Mouse (Mus musculus) liver, embryonic 15.5 days (tissue): ENCODE data around the gene Uvrag. TPM values are rescaled to one million over a fixed set of nuclear protein-coding genes. Genes with fewer than 3 reads are reported as not detected.
A peak's percentile ranks its signal among the peaks of the same experiment; 100 is the strongest.

Experiments
- ATAC-seq: fragments of 200-750 bp; cut with Nextera tagmentation; 2 replicates; pipeline ENCODE4 v1.8.0; 2017; ENCODE audit warnings: moderate number of reproducible peaks, mild to moderate bottlenecking, moderate library complexity; ENCODE audit not compliant: insufficient read depth
- H3K27ac ChIP-seq: fragments of 300-500 bp; sonication (generic); replicated peaks from 2 replicates; pipeline ENCODE4 v1.5.1; 2015; ENCODE audit warnings: mild to moderate bottlenecking, inconsistent platforms
- H3K27me3 ChIP-seq: fragments of 300-500 bp; sonication (generic); 2 replicates; pipeline ENCODE4 v1.6.1; 2015; ENCODE audit warnings: mild to moderate bottlenecking, inconsistent platforms
- H3K36me3 ChIP-seq: fragments of 300-500 bp; sonication (generic); replicated peaks from 2 replicates; pipeline ENCODE4 v1.6.1; 2015; ENCODE audit warnings: moderate library complexity, mild to moderate bottlenecking, inconsistent platforms
- H3K4me1 ChIP-seq: fragments of 300-500 bp; sonication (generic); replicated peaks from 2 replicates; pipeline ENCODE4 v1.6.1; 2015; ENCODE audit warnings: inconsistent platforms
- H3K4me2 ChIP-seq: fragments of 300-500 bp; sonication (generic); 2 replicates; pipeline ENCODE4 v1.6.1; 2015; ENCODE audit warnings: moderate library complexity, mild to moderate bottlenecking, inconsistent platforms
- H3K4me3 ChIP-seq: fragments of 300-500 bp; sonication (generic); replicated peaks from 2 replicates; pipeline ENCODE4 v1.5.1; 2015; ENCODE audit warnings: mild to moderate bottlenecking, inconsistent platforms
- H3K9ac ChIP-seq: fragments of 300-500 bp; sonication (generic); 2 replicates; pipeline ENCODE4 v1.6.1; 2015; ENCODE audit warnings: moderate library complexity, mild to moderate bottlenecking, inconsistent platforms
- H3K9me3 ChIP-seq: fragments of 300-500 bp; sonication (generic); replicated peaks from 2 replicates; pipeline ENCODE4 v1.6.1; 2016; ENCODE audit warnings: inconsistent platforms
- WGBS: fragments of 180-500 bp; shearing (Covaris S2); methylation state at CpG from one replicate; pipeline ENCODE4 v1.1.7; 2015; ENCODE audit warnings: mixed read lengths; ENCODE audit not compliant: insufficient replicate concordance; 5-methylcytosine and 5-hydroxymethylcytosine counted together
- polyA plus RNA-seq: library from polyadenylated mRNA; unstranded; fragments of >200 nt; fragmentation: Nextera tagmentation; extraction: Ambion mirVana; gene quantifications from 2 replicates; pipeline ENCODE4 v1.2.1, GENCODE M21; 2015

The Uvrag gene
- polyA plus RNA-seq, 1 experiment from 2014 or later: 8.3 TPM

GRCm38 (mm10) chr7:99177386-99177785 is 36.4 kb upstream of the Uvrag start:
- no peak for ATAC-seq
- Histone ChIP-seq H3K4me3 (no peak overlapping the region), H3K4me2 (no peak overlapping the region), H3K27me3 (peaks cover 13% of the 10 kb centered on the region), H3K4me1 (peaks cover 39% of the 10 kb centered on the region), H3K27ac (no peak overlapping the region), H3K9ac (no peak overlapping the region), H3K36me3 (peaks cover 5% of the 10 kb centered on the region; the same call in 1 of the 2 replicates), H3K9me3 (no peaks in the 10 kb centered on the region)
- WGBS: 66% methylated on average over 5 of the region's 5 CpGs

DNA sequence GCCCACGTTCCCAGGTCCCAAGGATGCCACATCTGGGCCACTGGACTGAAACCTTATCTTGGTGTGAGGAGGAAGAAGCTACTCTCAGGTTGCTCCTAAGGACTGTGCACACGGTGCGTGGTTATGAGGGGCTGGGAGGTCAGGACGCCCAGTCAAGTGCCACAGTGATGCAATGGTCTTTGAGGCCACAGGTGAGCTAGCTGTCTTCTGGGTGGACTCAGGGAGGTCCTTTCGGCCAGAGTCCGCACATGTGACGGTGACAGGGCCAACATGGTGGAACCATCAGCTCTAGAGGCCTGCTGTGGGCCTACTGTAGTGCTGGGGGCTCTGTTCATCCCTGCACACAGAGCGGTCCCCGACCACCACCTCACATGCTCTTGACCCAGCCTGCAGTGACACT is 34.7 kb upstream of the Uvrag start:
- 68% methylated on average over 9 of the region's 9 CpGs for WGBS
- Histone ChIP-seq H3K27ac (no peak overlapping the region), H3K9ac (no peak overlapping the region), H3K27me3 (no peaks in the 10 kb centered on the region; the same call in none of the 2 replicates), H3K4me3 (no peak overlapping the region), H3K9me3 (no peaks in the 10 kb centered on the region), H3K4me2 (no peak overlapping the region), H3K4me1 (peaks cover 35% of the 10 kb centered on the region), H3K36me3 (peaks cover 5% of the 10 kb centered on the region; the same call in 1 of the 2 replicates)
- ATAC-seq: no peak

DNA sequence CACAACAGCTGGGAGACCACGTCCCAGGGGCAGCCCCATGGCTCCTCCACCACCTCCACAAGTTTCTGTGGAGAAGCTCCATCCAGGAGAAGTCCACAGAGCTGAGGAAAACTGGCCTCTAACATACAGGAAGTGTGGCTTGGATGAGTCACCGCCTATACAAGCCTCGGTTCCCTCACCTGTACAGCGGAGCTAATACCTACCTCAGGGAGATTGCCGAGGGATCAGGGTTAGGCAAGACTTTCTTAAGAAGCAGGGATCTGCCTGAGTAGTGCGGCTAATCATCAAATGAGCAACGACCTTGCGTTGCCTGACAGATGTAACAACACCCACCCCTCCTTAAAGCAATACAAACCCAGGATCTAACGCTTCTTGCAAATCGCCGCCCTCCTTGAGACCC is 34.2 kb upstream of the Uvrag start:
- Histone ChIP-seq H3K4me1 (peaks cover 33% of the 10 kb centered on the region), H3K4me3 (no peak overlapping the region), H3K36me3 (peaks cover 5% of the 10 kb centered on the region; the same call in 1 of the 2 replicates), H3K4me2 (no peak overlapping the region), H3K27me3 (no peaks in the 10 kb centered on the region; the same call in 1 of the 2 replicates), H3K9me3 (no peaks in the 10 kb centered on the region), H3K9ac (no peak overlapping the region), H3K27ac (no peak overlapping the region)
- WGBS: 65% methylated on average over 11 of the region's 11 CpGs
- no peak for ATAC-seq

- ATAC-seq: no peak
- Histone ChIP-seq H3K4me2 (no peak overlapping the region), H3K4me1 (peaks cover 39% of the 10 kb centered on the region), H3K9ac (no peak overlapping the region), H3K27ac (no peak overlapping the region), H3K4me3 (no peak overlapping the region), H3K9me3 (no peaks in the 10 kb centered on the region), H3K36me3 (peaks cover 5% of the 10 kb centered on the region; the same call in 1 of the 2 replicates), H3K27me3 (no peaks in the 10 kb centered on the region)
- 68% methylated on average over 4 of the region's 4 CpGs for WGBS
These were observed 33.1 kb upstream of the Uvrag start for GRCm38 (mm10) chr7:99174006-99174405.

DNA sequence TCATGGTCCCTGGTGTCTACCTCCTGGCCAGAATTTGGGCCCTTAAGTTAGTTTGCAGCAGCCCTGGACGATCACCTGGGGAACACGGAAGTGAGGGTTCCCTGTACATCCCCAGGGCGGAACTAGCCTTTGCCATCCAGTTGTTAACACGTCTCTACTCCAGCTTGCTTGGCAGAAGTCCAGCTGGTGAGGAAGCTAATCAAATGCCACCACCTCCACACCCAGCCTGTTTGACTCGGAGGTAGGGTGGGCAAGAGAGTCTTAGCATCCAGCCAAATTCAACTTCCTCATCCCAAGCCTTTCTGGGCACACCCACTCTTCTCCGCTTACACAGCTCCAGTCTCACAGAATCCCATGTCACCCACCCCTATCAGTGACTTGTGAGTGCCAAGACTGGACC is 32.0 kb upstream of the Uvrag start:
- peaks cover 39% of the 10 kb centered on the region for H3K4me1 ChIP-seq
- ATAC-seq: no peak
- no peak overlapping the region for H3K4me2 ChIP-seq
- no peak overlapping the region for H3K4me3 ChIP-seq
- WGBS: 54% methylated on average over 6 of the region's 6 CpGs
- no peaks in the 10 kb centered on the region for H3K9me3 ChIP-seq
- H3K9ac ChIP-seq: no peak overlapping the region
- H3K27ac ChIP-seq: no peak overlapping the region
- peaks cover 5% of the 10 kb centered on the region; the same call in 1 of the 2 replicates for H3K36me3 ChIP-seq
- H3K27me3 ChIP-seq: no peaks in the 10 kb centered on the region

GRCm38 (mm10) chr7:99171730-99172463 is 31.0 kb upstream of the Uvrag start:
- Histone ChIP-seq H3K9me3 (no peaks in the 10 kb centered on the region), H3K27ac (no peak overlapping the region), H3K36me3 (peaks cover 5% of the 10 kb centered on the region; the same call in 1 of the 2 replicates), H3K4me2 (no peak overlapping the region), H3K4me3 (no peak overlapping the region), H3K9ac (no peak overlapping the region), H3K4me1 (peaks cover 43% of the 10 kb centered on the region), H3K27me3 (no peaks in the 10 kb centered on the region)
- WGBS: 55% methylated on average over 10 of the region's 10 CpGs
- no peak for ATAC-seq

DNA sequence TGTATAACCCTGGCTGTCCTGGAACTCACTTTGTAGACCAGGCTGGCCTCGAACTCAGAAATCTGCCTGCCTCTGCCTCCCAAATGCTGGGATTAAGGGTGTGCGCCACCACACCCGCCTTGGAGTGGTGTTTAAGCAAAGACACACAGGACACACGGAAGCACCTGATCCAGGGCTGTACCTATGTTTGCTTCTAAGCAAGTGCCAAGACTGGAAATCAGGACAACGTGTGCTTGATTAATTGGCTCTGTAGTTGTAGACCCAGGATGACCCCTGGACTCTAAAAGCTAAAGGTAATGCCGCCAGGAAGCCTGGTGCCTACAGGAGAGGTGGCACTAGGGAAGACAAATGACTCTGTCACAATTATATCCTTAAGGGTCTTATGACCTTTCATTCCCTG is 29.6 kb upstream of the Uvrag start:
- no peak overlapping the region; the same call in 1 of the 2 replicates for H3K4me2 ChIP-seq
- no peaks in the 10 kb centered on the region for H3K27me3 ChIP-seq
- H3K9me3 ChIP-seq: no peaks in the 10 kb centered on the region
- peaks cover 5% of the 10 kb centered on the region; the same call in 1 of the 2 replicates for H3K36me3 ChIP-seq
- H3K27ac ChIP-seq: peak overlapping the region; percentile 53; the same call in 1 of the 2 replicates
- no peak overlapping the region for H3K4me3 ChIP-seq
- WGBS: 66% methylated on average over 6 of the region's 6 CpGs
- H3K4me1 ChIP-seq: peaks cover 49% of the 10 kb centered on the region
- ATAC-seq: no peak
- H3K9ac ChIP-seq: no peak overlapping the region

DNA sequence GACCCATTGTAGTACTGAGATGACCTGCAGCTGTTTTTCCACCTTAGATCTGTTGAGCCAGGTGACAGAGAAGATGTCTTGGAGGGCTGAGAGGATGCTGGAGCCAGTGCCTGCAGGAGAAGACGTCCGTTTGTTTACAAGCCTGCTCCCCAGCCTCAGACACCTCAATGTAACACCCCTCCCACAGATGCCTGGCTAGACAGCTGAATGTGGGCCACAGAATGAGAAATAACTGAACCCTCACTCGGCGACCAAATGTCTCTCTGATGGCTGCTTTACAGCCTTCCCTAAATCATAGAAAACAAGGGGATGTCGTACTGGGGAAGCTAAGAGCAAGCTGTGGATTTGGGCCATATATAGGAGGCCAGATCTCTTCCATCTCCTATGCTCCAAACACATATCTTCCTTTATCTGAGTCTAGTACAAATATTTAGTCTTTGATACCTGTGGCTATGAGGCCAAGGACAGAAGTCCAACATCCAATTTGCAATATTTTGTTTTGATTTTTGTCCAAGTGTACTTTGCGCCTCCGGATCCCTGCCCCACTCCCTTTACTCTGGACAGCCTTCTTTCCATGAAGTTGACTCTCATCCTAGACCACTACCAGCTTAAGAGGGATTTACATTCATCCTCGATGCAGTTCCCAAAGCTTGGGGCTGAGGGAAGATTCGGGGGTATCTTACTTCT is 28.9 kb upstream of the Uvrag start:
- WGBS: 50% methylated on average over 9 of the region's 9 CpGs
- no peak for ATAC-seq
- no peak overlapping the region; the same call in 1 of the 2 replicates for H3K4me2 ChIP-seq
- peak overlapping the region; percentile 63 for H3K27ac ChIP-seq
- no peak overlapping the region for H3K9ac ChIP-seq
- no peaks in the 10 kb centered on the region for H3K9me3 ChIP-seq
- no peaks in the 10 kb centered on the region for H3K27me3 ChIP-seq
- peaks cover 3% of the 10 kb centered on the region; the same call in 1 of the 2 replicates for H3K36me3 ChIP-seq
- H3K4me3 ChIP-seq: no peak overlapping the region
- peaks cover 48% of the 10 kb centered on the region for H3K4me1 ChIP-seq

- peak overlapping the region; percentile 63; the same call in 1 of the 2 replicates for H3K27ac ChIP-seq
These were observed 27.8 kb upstream of the Uvrag start for GRCm38 (mm10) chr7:99168756-99169155.

DNA sequence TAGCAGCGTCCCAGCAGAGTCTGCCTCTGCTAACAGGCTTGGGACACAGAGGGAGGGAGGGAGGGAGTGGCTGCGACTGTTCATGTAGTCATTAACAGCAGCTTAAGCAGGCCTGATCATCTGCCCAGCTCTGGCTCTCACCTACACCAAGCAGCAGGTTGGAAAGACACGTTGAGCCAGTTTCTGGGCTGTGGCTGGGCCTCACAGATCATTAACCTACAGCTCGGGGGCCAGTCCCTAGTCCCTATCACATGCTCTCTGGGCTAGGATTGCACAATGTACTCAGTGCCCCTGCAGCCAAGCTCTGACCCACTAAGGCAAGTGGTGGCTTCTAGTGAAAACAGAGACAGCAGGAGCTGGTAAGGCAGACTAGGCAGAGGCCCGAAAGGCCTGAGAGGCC is 27.0 kb upstream of the Uvrag start:
- no peaks in the 10 kb centered on the region for H3K27me3 ChIP-seq
- H3K36me3 ChIP-seq: peaks cover 13% of the 10 kb centered on the region
- peak overlapping the region; percentile 63 for H3K27ac ChIP-seq
- no peak overlapping the region for H3K4me2 ChIP-seq
- no peak overlapping the region for H3K4me3 ChIP-seq
- no peak overlapping the region for H3K9ac ChIP-seq
- 37% methylated on average over 5 of the region's 5 CpGs for WGBS
- peaks cover 48% of the 10 kb centered on the region for H3K4me1 ChIP-seq
- peak; percentile 76 for ATAC-seq
- no peaks in the 10 kb centered on the region for H3K9me3 ChIP-seq

More at GRCm38 (mm10) chr7:99168756-99169155, 27.8 kb upstream of the Uvrag start:
- no peak overlapping the region for H3K4me2 ChIP-seq
- 68% methylated on average over 6 of the region's 6 CpGs for WGBS
- H3K27me3 ChIP-seq: no peaks in the 10 kb centered on the region
- H3K4me3 ChIP-seq: no peak overlapping the region
- H3K36me3 ChIP-seq: peaks cover 11% of the 10 kb centered on the region
- ATAC-seq: no peak
- no peak overlapping the region for H3K9ac ChIP-seq
- H3K4me1 ChIP-seq: peaks cover 48% of the 10 kb centered on the region
- H3K9me3 ChIP-seq: no peaks in the 10 kb centered on the region

GRCm38 (mm10) chr7:99166159-99166558 is 25.2 kb upstream of the Uvrag start:
- 60% methylated on average over 8 of the region's 8 CpGs for WGBS
- ATAC-seq: no peak
- Histone ChIP-seq H3K4me3 (no peak overlapping the region), H3K36me3 (peaks cover 17% of the 10 kb centered on the region), H3K4me2 (no peak overlapping the region), H3K9me3 (no peaks in the 10 kb centered on the region), H3K27ac (no peak overlapping the region), H3K4me1 (peaks cover 58% of the 10 kb centered on the region), H3K27me3 (no peaks in the 10 kb centered on the region), H3K9ac (no peak overlapping the region)
